Mouse (Mus musculus) olfactory bulb, adult 2 months (tissue): ENCODE measurements around the gene Chrna4.

Experiments used
- CTCF ChIP-seq: fragments of 200-500 bp; IDR thresholded peaks from 2 replicates; pipeline ENCODE4 v1.5.1; 2012; ENCODE audit warnings: low read depth, mild to moderate bottlenecking, low read length, moderate library complexity; ENCODE audit not compliant: insufficient read depth
- POLR2A ChIP-seq: fragments of 200-500 bp; IDR thresholded peaks from 2 replicates; pipeline ENCODE4 v1.6.1; 2012; ENCODE audit warnings: mild to moderate bottlenecking, low read depth, low read length, moderate library complexity; ENCODE audit not compliant: insufficient read depth

- no peak for TF ChIP-seq CTCF
- TF ChIP-seq POLR2A, result no peak
Observed at GRCm38 (mm10) chr2:181035186-181035585, 8.2 kb downstream of the Chrna4 start.
